Mouse (Mus musculus): ENCODE measurements around the gene Mcpt9.
"Not testable (repeated sequence)": the region's sequence is repeated elsewhere in the genome, so short reads cannot be mapped to it uniquely, and the experiment has no call there.

The Mcpt9 gene

DNA sequence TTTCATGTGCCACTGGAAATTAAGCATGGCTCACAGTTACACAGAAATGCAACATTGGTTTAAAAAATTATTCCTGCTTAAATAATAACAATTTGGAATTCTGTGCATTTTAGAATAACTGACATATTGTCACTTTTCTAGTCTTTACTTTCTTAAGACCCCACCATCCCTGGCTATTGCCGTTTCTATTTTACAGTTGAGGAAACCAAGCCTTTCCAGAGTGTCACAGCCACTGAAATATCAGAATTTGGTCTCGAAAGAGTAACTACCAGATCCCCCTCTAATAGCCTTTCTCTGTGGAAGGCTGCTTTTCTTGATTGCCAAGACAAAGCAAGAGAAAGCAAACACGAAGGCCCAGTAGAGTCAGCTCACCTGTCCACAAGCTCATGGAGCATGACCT is at the start of gene Mcpt9:
Mcpt9 (minus strand) TSS at position 101 of the 400 bp plus-strand sequence.
- DNase-seq (ENCODE audit: low read depth, low spot score) = not testable (repeated sequence)

GRCm38 (mm10) chr14:56062213-56062612 is 31.9 kb upstream of the Mcpt9 start, which contains the start of gene Mcpt4:
Mcpt4 (minus strand) TSS chr14:56062313.
- DNase-seq (ENCODE audit: low read depth, low spot score) = not testable (repeated sequence)

GRCm38 (mm10) chr14:56057722-56058121 is 27.4 kb upstream of the Mcpt9 start:
- DNase-seq (ENCODE audit: low read depth, low spot score) = no peak

GRCm38 (mm10) chr14:56055408-56055807 is 25.1 kb upstream of the Mcpt9 start:
- no peak for DNase-seq (ENCODE audit: low read depth, low spot score)

- DNase-seq (ENCODE audit: low read depth, low spot score) = not testable (repeated sequence)
These were observed 11.5 kb upstream of the Mcpt9 start, which contains the start of gene Mcpt2 for GRCm38 (mm10) chr14:56041792-56042191. Mcpt2 (plus strand) TSS chr14:56042041.

DNA sequence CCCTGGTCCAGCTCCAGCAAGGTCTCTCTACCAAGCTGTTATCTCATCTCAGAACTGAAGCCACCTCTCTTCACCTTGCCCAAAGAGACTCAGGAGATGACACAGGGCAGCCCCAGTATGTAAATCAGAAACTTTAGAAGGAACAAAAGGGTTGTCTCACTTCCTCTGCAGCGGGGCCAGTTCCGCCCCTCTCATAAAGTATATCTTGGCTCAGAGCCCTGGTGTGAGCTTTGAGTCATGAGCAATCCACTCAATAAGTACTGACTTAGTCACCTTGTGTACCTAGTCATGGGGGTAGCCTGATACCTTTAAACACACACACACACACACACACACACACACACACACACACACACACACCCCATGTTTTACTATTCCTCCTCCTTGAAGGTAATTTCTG is 4.1 kb upstream of the Mcpt9 start:
- no peak for DNase-seq (ENCODE audit: low read depth, low spot score)

- not testable (repeated sequence) for DNase-seq (ENCODE audit: low read depth, low spot score)
These were observed 9.0 kb downstream of the Mcpt9 start for GRCm38 (mm10) chr14:56021305-56021704.

GRCm38 (mm10) chr14:56019446-56019845 is 10.8 kb downstream of the Mcpt9 start:
- DNase-seq (ENCODE audit: low read depth, low spot score) = no peak

GRCm38 (mm10) chr14:56017671-56018070 is 12.6 kb downstream of the Mcpt9 start, which contains the start of gene Mcpt1:
Mcpt1 (plus strand) TSS chr14:56017971.
- not testable (repeated sequence) for DNase-seq (ENCODE audit: low read depth, low spot score)

DNA sequence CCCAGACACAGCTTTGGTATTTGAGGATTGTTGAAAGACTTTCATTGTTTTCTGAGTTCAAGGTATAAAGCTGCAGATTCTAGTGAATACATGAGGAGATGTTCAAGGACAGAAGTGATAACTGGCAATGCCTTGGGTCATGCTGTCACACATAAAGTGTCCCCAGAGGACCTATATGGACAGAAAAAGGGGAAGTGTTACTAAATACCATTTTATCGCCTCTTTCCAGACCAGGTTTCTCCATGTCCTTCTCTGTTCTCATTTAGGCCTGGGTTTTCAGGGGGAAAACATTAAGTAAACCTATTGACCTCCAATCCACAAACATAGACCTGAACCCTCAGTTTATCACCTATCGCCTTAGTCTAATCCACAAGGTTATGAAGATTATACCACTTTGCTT is 16.4 kb downstream of the Mcpt9 start:
- DNase-seq (ENCODE audit: low read depth, low spot score) = no peak

DNA sequence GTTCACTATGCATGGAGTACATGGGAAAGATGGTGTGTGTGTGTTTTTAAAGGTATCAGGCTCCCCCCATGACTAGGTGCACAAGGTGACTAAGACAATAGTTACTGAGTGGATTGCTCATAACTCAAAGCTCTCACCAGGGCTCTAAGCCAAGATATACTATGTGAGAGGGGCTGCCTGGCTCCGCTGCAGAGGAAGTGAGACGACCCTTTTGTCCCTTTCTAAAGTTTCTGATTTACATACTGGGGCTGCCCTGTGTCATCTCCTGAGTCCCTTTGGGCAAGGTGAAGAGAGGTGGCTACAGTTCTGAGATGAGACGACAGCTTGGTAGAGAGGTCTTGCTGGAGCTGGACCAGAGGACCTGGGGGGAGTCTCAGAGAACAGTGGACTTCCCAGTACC is 17.1 kb downstream of the Mcpt9 start:
- no peak for DNase-seq (ENCODE audit: low read depth, low spot score)

DNA sequence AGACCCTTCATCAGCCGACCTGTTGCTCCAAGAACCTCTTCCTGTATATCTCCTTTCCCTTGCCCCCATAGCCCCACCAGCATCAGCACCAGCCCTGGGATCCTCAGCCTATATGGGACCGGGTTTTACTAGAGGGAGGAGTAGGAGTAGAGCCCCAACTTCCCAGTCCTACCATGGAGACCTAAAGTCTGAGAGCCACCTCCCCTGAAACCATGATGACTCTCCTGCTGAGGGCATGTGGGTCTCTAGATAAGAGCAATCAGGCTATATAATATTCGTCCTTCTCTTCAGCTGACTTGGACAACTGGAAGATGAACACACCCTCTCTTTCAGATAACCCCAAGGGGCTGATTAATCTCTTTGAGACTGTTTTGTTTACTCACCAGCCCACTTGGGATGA is 42.8 kb downstream of the Mcpt9 start:
- DNase-seq (ENCODE audit: low read depth, low spot score) = not testable (repeated sequence)

Data from brain, embryonic 18.5 days (tissue).